Mouse (Mus musculus) E14TG2a.4 (cell line): ENCODE measurements at regions not wholly inside any gene's neighbourhood (a gene's known extent, or its start where the extent isn't known, plus 50 kb on each side); places are given as distances from the start of the nearest gene placed in this dataset.

Experiments
- CTCF ChIP-seq: conservative IDR thresholded peaks from 2 replicates; pipeline ENCODE4 v1.5.1; 2014; ENCODE audit warnings: low read length
- NANOG ChIP-seq: IDR thresholded peaks from 2 replicates; pipeline ENCODE4 v1.6.1; 2014; ENCODE audit warnings: borderline replicate concordance, low read length, mixed read lengths
- POU5F1 ChIP-seq: IDR thresholded peaks from 2 replicates; pipeline ENCODE4 v1.6.1; 2014; ENCODE audit warnings: low read length, borderline replicate concordance

- no peak for TF ChIP-seq CTCF
- no peak for TF ChIP-seq POU5F1
- no peak for TF ChIP-seq NANOG
Observed at GRCm38 (mm10) chr16:20958905-20959304, 194.9 kb downstream of the Teddm3 start.
